Mouse (Mus musculus): ENCODE results near the gene Gm2a. TPM values are rescaled to one million over a fixed set of nuclear protein-coding genes. Genes with fewer than 3 reads are reported as not detected.

Gm2a gene
- polyA plus RNA-seq (2015; fragmentation: Nextera tagmentation; extraction: Ambion mirVana): 31.4 and 32.1 TPM in 2 replicates

DNA sequence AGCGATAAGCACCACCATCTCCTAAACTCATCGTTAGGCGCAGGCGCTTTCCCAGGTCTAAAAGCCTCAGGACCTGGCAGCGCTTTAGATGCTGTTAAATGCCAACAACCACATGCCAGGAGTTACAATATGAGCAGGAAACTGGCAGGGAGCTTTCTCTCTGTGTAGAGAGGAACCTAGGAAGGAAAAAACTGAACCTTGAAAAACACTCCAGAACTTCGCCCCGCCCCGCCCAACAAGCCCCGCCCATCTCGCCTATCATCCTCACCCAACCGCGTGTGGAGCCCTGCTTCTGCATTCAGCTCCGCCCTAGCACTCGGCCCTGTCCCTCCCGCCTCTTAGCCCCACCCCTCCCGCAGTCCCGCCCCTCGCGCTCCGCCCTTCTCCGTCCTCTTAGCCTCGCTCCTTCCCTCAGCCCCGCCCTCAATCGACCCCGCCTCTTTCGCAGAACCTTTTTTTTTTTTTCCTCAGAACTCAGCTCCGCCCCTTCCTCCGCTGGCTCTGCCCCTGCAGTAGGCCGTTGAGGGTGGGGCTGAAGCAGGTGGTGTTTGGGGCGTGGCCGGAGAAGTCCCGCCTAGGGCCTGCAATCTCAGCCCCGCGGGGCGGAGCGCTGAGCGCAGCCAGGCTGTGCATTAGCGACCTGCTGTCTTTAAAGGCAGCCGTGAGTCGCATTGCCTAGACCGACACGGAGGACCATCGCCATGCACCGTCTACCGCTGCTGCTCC lies at the start of gene Gm2a:
Gm2a (plus strand) TSS at position 653 of the 726 bp plus-strand sequence.
- WGBS: 2% methylated on average over 45 of the region's 45 CpGs

DNA sequence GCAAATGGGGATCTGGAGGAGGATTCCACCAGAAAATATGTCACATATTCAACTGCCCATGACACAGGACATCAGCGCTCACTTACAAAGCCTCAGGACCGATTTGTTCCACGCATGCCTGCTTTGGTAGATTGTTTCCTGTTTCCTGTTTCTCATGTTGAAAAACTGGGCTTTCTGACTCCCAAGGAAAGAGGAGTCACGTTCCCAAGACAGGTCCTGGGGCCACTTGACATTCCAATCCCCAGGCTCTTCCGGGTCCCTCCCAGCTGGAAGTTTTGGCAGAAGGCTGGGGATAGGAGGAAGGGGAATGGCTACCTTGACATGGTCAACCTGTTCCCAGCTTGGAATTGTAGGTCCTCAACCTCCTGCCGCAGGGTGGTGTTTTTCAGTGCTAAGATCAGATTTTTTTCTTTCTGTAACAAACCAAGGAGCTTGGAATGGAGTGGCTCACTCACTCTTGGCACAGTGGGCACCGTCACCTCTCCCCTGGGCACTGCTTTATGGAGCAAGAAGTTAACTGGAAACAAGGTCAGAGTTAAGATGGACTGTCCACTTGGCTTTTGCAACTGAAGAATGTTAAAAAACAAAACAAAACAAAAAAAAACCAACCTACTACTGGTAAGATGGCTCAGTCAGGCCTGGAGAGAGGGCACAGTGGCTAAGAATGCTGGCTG lies 46.9 kb upstream of the Gm2a start:
- Histone ChIP-seq H3K9ac (no peak overlapping the region), H3K27me3 (no peaks in the 10 kb centered on the region), H3K27ac (replicated peaks) (no peak overlapping the region), H3K4me3 (no peak overlapping the region), H3K9me3 (no peaks in the 10 kb centered on the region), H3K36me3 (no peaks in the 10 kb centered on the region), H3K4me1 (replicated peaks) (no peaks in the 10 kb centered on the region), H3K4me2 (no peak overlapping the region)
- WGBS: 79% methylated on average over 7 of the region's 7 CpGs
- ATAC-seq (ENCODE audit: low FRiP score, low read depth): no peak

More for the DNA sequence above, at the start of gene Gm2a:
- Histone ChIP-seq H3K36me3 (no peaks in the 10 kb centered on the region), H3K27me3 (no peaks in the 10 kb centered on the region), H3K4me2 (peak within 1 kb of the TSS; percentile 86), H3K9ac (peak within 1 kb of the TSS; percentile 81), H3K9me3 (no peaks in the 10 kb centered on the region), H3K27ac (replicated peaks) (peak within 1 kb of the TSS; percentile 85), H3K4me3 (peak within 1 kb of the TSS; percentile 77), H3K4me1 (replicated peaks) (peaks cover 26% of the 10 kb centered on the region)
- peak; percentile 97 for ATAC-seq (ENCODE audit: low FRiP score, low read depth)

DNA sequence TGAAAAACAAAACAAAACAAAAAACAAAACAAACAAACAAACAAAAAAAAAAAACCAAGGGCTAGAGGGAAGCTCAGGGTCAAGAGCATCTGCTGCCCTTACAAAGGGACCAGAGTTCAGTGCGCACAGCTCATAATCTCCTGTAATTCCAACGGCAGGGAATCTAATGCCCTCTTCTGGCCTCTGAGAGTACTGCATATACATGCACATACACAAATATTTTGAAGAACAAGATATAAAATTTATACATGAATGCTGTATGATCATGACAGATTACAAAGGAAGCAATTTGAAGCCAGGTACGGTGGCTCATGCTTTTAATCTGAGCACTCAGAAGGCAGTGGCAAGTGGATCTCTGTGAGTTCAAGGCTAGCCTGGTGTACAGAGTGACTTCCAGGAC lies 40.4 kb upstream of the Gm2a start:
- Histone ChIP-seq H3K27ac (replicated peaks) (no peak overlapping the region), H3K4me2 (no peak overlapping the region), H3K36me3 (no peaks in the 10 kb centered on the region), H3K4me3 (no peak overlapping the region), H3K9me3 (no peaks in the 10 kb centered on the region), H3K4me1 (replicated peaks) (no peaks in the 10 kb centered on the region), H3K27me3 (no peaks in the 10 kb centered on the region), H3K9ac (no peak overlapping the region)
- WGBS: 87% methylated on average over 3 of the region's 3 CpGs
- ATAC-seq (ENCODE audit: low FRiP score, low read depth): no peak

GRCm38 (mm10) chr11:55060802-55061201 lies 37.1 kb upstream of the Gm2a start:
- H3K9me3 ChIP-seq: no peaks in the 10 kb centered on the region
- H3K9ac ChIP-seq: no peak overlapping the region
- WGBS: 92% methylated on average over 5 of the region's 5 CpGs
- H3K36me3 ChIP-seq: no peaks in the 10 kb centered on the region
- no peak overlapping the region for H3K27ac ChIP-seq (replicated peaks)
- ATAC-seq (ENCODE audit: low FRiP score, low read depth): no peak
- no peak overlapping the region for H3K4me3 ChIP-seq
- H3K27me3 ChIP-seq: no peaks in the 10 kb centered on the region
- no peak overlapping the region for H3K4me2 ChIP-seq
- no peaks in the 10 kb centered on the region for H3K4me1 ChIP-seq (replicated peaks)

- Histone ChIP-seq H3K9me3 (no peaks in the 10 kb centered on the region), H3K27ac (replicated peaks) (no peak overlapping the region), H3K4me2 (no peak overlapping the region), H3K36me3 (no peaks in the 10 kb centered on the region), H3K4me3 (no peak overlapping the region), H3K9ac (no peak overlapping the region), H3K4me1 (replicated peaks) (no peaks in the 10 kb centered on the region), H3K27me3 (no peaks in the 10 kb centered on the region)
- ATAC-seq (ENCODE audit: low FRiP score, low read depth): no peak
- WGBS: 59% methylated on average over 5 of the region's 5 CpGs
Measured at GRCm38 (mm10) chr11:55062856-55063255, 35.1 kb upstream of the Gm2a start.

DNA sequence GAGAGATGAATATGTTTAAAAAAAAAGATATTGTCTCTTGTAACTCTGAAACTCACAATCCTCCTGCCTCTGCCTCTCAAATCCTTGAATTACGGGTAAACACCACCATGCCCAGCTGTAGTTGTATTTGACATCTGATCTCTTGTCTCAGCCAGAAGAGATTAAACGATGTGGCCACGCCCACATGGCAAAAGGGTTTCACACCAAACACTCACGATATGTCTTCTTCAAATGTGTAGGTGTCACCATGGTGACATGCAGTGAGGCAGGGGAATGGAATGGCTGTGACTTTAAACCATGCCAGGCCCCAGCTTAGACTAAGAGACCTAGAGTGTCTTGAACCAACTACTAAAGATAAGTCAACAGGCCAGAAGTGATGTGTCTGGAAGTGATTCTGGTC lies 31.0 kb upstream of the Gm2a start:
- H3K4me3 ChIP-seq: no peak overlapping the region

DNA sequence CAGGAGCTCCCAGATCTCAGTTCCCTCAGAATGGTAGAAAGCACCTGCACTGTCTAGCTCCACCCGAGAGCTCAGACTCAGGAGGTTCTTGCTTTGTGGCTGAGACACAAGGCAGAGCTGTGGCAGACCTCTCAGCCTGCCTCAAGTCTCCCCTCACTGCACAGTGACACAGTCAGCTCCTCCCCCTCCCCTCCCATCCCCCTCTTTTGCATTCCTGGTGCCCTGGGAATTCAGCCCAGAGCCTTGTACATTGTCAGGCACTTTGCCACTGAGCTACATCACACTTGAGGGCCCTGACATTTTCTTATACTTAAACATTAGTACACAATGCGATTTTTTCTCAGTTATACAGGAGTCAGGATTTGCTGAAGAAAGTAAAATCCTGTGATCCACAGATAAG lies 28.9 kb upstream of the Gm2a start:
- H3K9ac ChIP-seq: no peak overlapping the region
- WGBS: 61% methylated on average over 2 of the region's 2 CpGs
- no peak overlapping the region for H3K4me2 ChIP-seq
- H3K36me3 ChIP-seq: no peaks in the 10 kb centered on the region
- no peak overlapping the region for H3K27ac ChIP-seq (replicated peaks)
- no peak; the same call in 1 of the 2 replicates for ATAC-seq (ENCODE audit: low FRiP score, low read depth)
- H3K4me3 ChIP-seq: no peak overlapping the region
- no peaks in the 10 kb centered on the region for H3K9me3 ChIP-seq
- H3K27me3 ChIP-seq: no peaks in the 10 kb centered on the region
- no peaks in the 10 kb centered on the region for H3K4me1 ChIP-seq (replicated peaks)

More for the DNA sequence above, 31.0 kb upstream of the Gm2a start:
- H3K4me1 ChIP-seq (replicated peaks): no peaks in the 10 kb centered on the region
- no peak for ATAC-seq (ENCODE audit: low FRiP score, low read depth)
- no peak overlapping the region for H3K27ac ChIP-seq (replicated peaks)
- no peaks in the 10 kb centered on the region for H3K27me3 ChIP-seq
- 60% methylated on average over 4 of the region's 4 CpGs for WGBS
- H3K9me3 ChIP-seq: no peaks in the 10 kb centered on the region
- H3K4me2 ChIP-seq: no peak overlapping the region
- H3K36me3 ChIP-seq: no peaks in the 10 kb centered on the region
- H3K9ac ChIP-seq: no peak overlapping the region

GRCm38 (mm10) chr11:55071344-55071743 lies 26.6 kb upstream of the Gm2a start:
- Histone ChIP-seq H3K27me3 (no peaks in the 10 kb centered on the region), H3K4me3 (no peak overlapping the region), H3K27ac (replicated peaks) (no peak overlapping the region), H3K4me1 (replicated peaks) (no peaks in the 10 kb centered on the region), H3K9ac (no peak overlapping the region), H3K4me2 (no peak overlapping the region), H3K36me3 (no peaks in the 10 kb centered on the region), H3K9me3 (no peaks in the 10 kb centered on the region)
- ATAC-seq (ENCODE audit: low FRiP score, low read depth): no peak
- 93% methylated on average over 5 of the region's 5 CpGs for WGBS

DNA sequence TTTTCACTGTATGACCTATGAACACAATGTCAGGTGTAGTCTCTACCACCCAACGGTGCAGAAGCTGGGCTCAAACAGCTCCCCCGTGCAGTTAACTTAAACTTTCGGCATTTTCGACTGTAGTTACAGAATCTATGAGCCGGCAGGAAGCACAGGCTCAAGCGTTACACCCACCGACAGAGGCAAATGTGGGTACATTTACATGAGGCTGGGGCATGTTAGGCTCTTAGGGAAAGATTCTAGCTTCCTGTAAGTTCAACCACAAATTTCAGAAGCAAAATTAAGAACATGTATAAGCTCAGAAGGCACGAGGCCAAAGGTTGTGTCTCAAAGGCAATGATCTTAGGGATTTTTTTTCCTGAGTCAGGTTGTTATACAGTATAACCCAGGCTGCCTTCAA lies 25.4 kb upstream of the Gm2a start:
- no peaks in the 10 kb centered on the region for H3K9me3 ChIP-seq
- no peaks in the 10 kb centered on the region for H3K36me3 ChIP-seq
- H3K27ac ChIP-seq (replicated peaks): no peak overlapping the region
- no peak overlapping the region for H3K9ac ChIP-seq
- ATAC-seq (ENCODE audit: low FRiP score, low read depth): no peak
- no peak overlapping the region for H3K4me3 ChIP-seq
- H3K4me2 ChIP-seq: no peak overlapping the region
- H3K27me3 ChIP-seq: 0 out of 2 replicates have a peak, but pooled peaks cover 3% of the 10 kb centered on the region
- peaks cover 5% of the 10 kb centered on the region for H3K4me1 ChIP-seq (replicated peaks)
- 92% methylated on average over 8 of the region's 8 CpGs for WGBS

- H3K27me3 ChIP-seq: 0 out of 2 replicates have a peak, but pooled peaks cover 5% of the 10 kb centered on the region
- H3K36me3 ChIP-seq: no peaks in the 10 kb centered on the region
- H3K9me3 ChIP-seq: no peaks in the 10 kb centered on the region
- no peak for ATAC-seq (ENCODE audit: low FRiP score, low read depth)
- H3K4me1 ChIP-seq (replicated peaks): peaks cover 12% of the 10 kb centered on the region
- no peak overlapping the region for H3K4me3 ChIP-seq
- no peak overlapping the region for H3K4me2 ChIP-seq
- no peak overlapping the region for H3K9ac ChIP-seq
- 75% methylated on average over 10 of the region's 10 CpGs for WGBS
- no peak overlapping the region for H3K27ac ChIP-seq (replicated peaks)
Measured at GRCm38 (mm10) chr11:55073191-55073590, 24.7 kb upstream of the Gm2a start.

GRCm38 (mm10) chr11:55075602-55076001 lies 22.3 kb upstream of the Gm2a start:
- H3K4me3 ChIP-seq: no peak overlapping the region
- H3K27me3 ChIP-seq: 0 out of 2 replicates have a peak, but pooled peaks cover 8% of the 10 kb centered on the region
- peaks cover 17% of the 10 kb centered on the region for H3K4me1 ChIP-seq (replicated peaks)
- no peak for ATAC-seq (ENCODE audit: low FRiP score, low read depth)
- 56% methylated on average over 2 of the region's 2 CpGs for WGBS
- H3K27ac ChIP-seq (replicated peaks): no peak overlapping the region
- no peaks in the 10 kb centered on the region for H3K36me3 ChIP-seq
- no peak overlapping the region for H3K9ac ChIP-seq
- no peaks in the 10 kb centered on the region for H3K9me3 ChIP-seq
- H3K4me2 ChIP-seq: no peak overlapping the region

DNA sequence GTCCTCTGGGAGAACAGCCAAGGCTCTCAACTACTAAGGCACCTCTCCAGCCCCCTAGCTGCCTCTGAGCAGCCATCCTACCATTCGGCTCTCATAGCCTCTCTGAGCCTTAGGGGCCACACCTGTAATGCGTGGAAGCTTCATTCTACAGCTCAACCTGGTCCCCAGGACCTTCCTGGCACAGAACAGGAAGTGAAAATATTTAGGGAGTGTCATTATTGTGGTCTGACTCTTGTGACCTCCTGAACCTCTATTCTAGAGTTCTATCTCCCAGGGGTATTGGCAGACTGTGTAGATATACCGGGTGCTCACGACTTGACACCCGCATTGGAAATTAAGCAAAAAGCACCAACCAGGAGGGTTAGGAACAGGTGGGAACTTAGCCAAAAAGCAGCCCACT lies 21.7 kb upstream of the Gm2a start:
- Histone ChIP-seq H3K27me3 (0 out of 2 replicates have a peak, but pooled peaks cover 8% of the 10 kb centered on the region), H3K9me3 (no peaks in the 10 kb centered on the region), H3K4me3 (no peak overlapping the region), H3K4me1 (replicated peaks) (peaks cover 17% of the 10 kb centered on the region), H3K36me3 (no peaks in the 10 kb centered on the region), H3K27ac (replicated peaks) (no peak overlapping the region), H3K4me2 (no peak overlapping the region), H3K9ac (no peak overlapping the region)
- ATAC-seq (ENCODE audit: low FRiP score, low read depth): no peak
- WGBS: 93% methylated on average over 5 of the region's 5 CpGs
